Mouse (Mus musculus) embryonic facial prominence, embryonic 10.5 days (tissue): Measurements from ENCODE around the gene Mllt3. TPM values are rescaled to one million over a fixed set of nuclear protein-coding genes. Genes with fewer than 3 reads are reported as not detected.

Experiments used
- DNase-seq: peaks from one replicate; pipeline ENCODE4 v3.0.0-alpha.2; 2017; ENCODE audit warnings: low spot score
- H3K27ac ChIP-seq: fragments of 300-500 bp; sonication (generic); replicated peaks from 2 replicates; pipeline ENCODE4 v1.5.1; 2016; ENCODE audit warnings: mild to moderate bottlenecking
- H3K27me3 ChIP-seq: fragments of 300-500 bp; sonication (generic); replicated peaks from 2 replicates; pipeline ENCODE4 v1.6.1; 2016; ENCODE audit warnings: low read depth, mild to moderate bottlenecking; ENCODE audit not compliant: poor library complexity, severe bottlenecking
- H3K36me3 ChIP-seq: fragments of 300-500 bp; sonication (generic); replicated peaks from 2 replicates; pipeline ENCODE4 v1.6.1; 2016; ENCODE audit warnings: mild to moderate bottlenecking, moderate library complexity
- H3K4me1 ChIP-seq: fragments of 300-500 bp; sonication (generic); 2 replicates; pipeline ENCODE4 v1.6.1; 2016
- H3K4me3 ChIP-seq: fragments of 300-500 bp; sonication (generic); 2 replicates; pipeline ENCODE4 v1.5.1; 2016; ENCODE audit warnings: mild to moderate bottlenecking, moderate library complexity
- H3K9me3 ChIP-seq: fragments of 300-500 bp; sonication (generic); 2 replicates; pipeline ENCODE4 v1.6.1; 2016; ENCODE audit warnings: mild to moderate bottlenecking
- WGBS: fragments of 180-500 bp; shearing (Covaris S2); methylation state at CpG from one replicate; pipeline ENCODE4 v1.1.7; 2016; 5-methylcytosine and 5-hydroxymethylcytosine counted together
- polyA plus RNA-seq: library from polyadenylated mRNA; unstranded; fragments of >200 nt; fragmentation: Nextera tagmentation; extraction: Ambion mirVana; gene quantifications from 2 replicates; pipeline ENCODE4 v1.2.1, GENCODE M21; 2016

Gene Mllt3
- polyA plus RNA-seq, 1 experiment from 2014 or later, result 55.4 TPM

- WGBS, result 77% methylated on average over 3 of the region's 3 CpGs
- Histone ChIP-seq H3K36me3 (no peaks in the 10 kb centered on the region), H3K9me3 (no peaks in the 10 kb centered on the region), H3K27me3 (no peaks in the 10 kb centered on the region), H3K27ac (no peak overlapping the region), H3K4me1 (peaks cover 17% of the 10 kb centered on the region), H3K4me3 (no peak overlapping the region)
- DNase-seq, result no peak
These were observed 296.4 kb downstream of the Mllt3 start for GRCm38 (mm10) chr4:87736779-87737178.

DNA sequence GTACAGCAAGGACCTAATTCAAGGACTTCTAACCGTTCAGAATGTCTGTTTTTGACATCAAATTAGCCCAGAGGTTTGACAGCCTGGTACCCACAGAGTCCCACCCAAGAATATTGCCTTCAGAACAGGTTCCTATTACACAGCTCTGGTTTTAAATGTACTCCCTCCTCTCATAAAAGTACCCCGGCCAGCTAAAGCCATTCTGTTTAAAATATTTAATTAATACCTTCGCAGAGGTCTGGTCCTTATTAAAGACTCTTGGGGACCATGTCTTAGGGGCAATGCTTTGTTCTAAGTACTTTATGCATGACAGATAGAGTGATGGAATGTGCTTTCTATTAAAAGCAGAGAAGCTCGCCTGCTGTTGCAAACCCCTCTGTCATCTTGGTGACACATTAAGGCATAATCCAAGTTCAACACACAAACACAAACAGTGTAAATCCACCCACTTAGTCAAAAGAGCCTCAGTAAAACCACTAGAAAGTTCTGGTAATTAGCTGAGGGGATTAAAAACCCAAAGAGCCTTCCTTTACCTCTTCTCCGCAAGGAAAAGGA is 302.0 kb downstream of the Mllt3 start:
- peaks cover 18% of the 10 kb centered on the region for H3K4me1 ChIP-seq
- no peaks in the 10 kb centered on the region for H3K9me3 ChIP-seq
- WGBS, result 42% methylated on average over 5 of the region's 5 CpGs
- no peak overlapping the region for H3K27ac ChIP-seq
- peaks cover 6% of the 10 kb centered on the region for H3K27me3 ChIP-seq
- H3K36me3 ChIP-seq, result no peaks in the 10 kb centered on the region
- no peak for DNase-seq
- no peak overlapping the region for H3K4me3 ChIP-seq

GRCm38 (mm10) chr4:87728581-87728980 is 304.6 kb downstream of the Mllt3 start:
- H3K4me1 ChIP-seq, result peaks cover 18% of the 10 kb centered on the region
- no peak overlapping the region for H3K4me3 ChIP-seq
- H3K27ac ChIP-seq, result no peak overlapping the region
- WGBS, result 70% methylated on average over 1 of the region's 1 CpGs
- DNase-seq, result no peak
- no peaks in the 10 kb centered on the region for H3K9me3 ChIP-seq
- peaks cover 11% of the 10 kb centered on the region for H3K27me3 ChIP-seq
- no peaks in the 10 kb centered on the region for H3K36me3 ChIP-seq

DNA sequence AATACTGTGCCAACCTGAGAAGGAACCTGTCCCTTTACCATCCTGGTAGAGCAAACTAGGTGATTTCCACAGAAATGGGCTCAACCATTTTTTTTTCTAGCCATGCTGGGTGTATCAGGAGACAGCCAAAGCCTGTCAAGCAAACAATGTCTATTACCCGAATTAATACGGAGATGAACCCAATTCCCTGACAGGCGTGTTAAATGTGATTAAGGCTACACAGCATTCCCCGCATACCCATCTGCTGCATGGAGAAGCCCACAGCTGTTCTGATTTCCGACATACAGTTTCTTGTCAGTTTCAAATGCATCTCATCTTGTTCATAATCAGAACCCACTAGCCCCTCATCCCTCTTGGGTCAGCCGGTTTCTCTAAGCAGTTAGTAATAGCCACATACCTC is 309.7 kb downstream of the Mllt3 start:
- Histone ChIP-seq H3K4me1 (peaks cover 4% of the 10 kb centered on the region; the same call in 1 of the 2 replicates), H3K9me3 (no peaks in the 10 kb centered on the region), H3K4me3 (no peak overlapping the region), H3K36me3 (no peaks in the 10 kb centered on the region), H3K27ac (no peak overlapping the region), H3K27me3 (peaks cover 8% of the 10 kb centered on the region)
- DNase-seq, result no peak
- 74% methylated on average over 6 of the region's 6 CpGs for WGBS

Other genes with a start within 250 kb of the Mllt3 start
- 15.0 and 17.9 TPM in 2 replicates for gene Focad, start 61.3 kb upstream of the Mllt3 start, polyA plus RNA-seq